Mouse (Mus musculus) spleen, adult 2 months (tissue): ENCODE measurements at regions not wholly inside any gene's neighbourhood (a gene's known extent, or its start where the extent isn't known, plus 50 kb on each side); places are given as distances from the start of the nearest gene placed in this dataset.

Experiments used
- DNase-seq, 2 experiments: peaks; one replicate each; pipeline versions ENCODE4 v3.0.0 to v3.0.0-alpha.2; 2012 to 2021; ENCODE audit warnings: low spot score in 2 of 2, low read depth in 1 of 2
- H3K27ac ChIP-seq: fragments of 200-500 bp; 2 replicates; pipeline ENCODE4 v1.5.1; 2012; ENCODE audit warnings: low read length, inconsistent platforms; ENCODE audit not compliant: insufficient read depth
- H3K27me3 ChIP-seq: fragments of 200-500 bp; 2 replicates; pipeline ENCODE4 v1.6.1; 2012; ENCODE audit warnings: mild to moderate bottlenecking, moderate library complexity, low read length, inconsistent platforms; ENCODE audit not compliant: control insufficient read depth, insufficient read depth
- H3K36me3 ChIP-seq: fragments of 200-500 bp; 2 replicates; pipeline ENCODE4 v1.6.1; 2012; ENCODE audit warnings: mild to moderate bottlenecking, low read length, inconsistent platforms; ENCODE audit not compliant: control insufficient read depth, insufficient read depth
- H3K4me1 ChIP-seq: fragments of 200-500 bp; 2 replicates; pipeline ENCODE4 v1.6.1; 2011; ENCODE audit warnings: inconsistent platforms; ENCODE audit not compliant: control insufficient read depth, insufficient read depth, insufficient read length
- H3K4me3 ChIP-seq: fragments of 200-500 bp; 2 replicates; pipeline ENCODE4 v1.5.1; 2011; ENCODE audit warnings: mild to moderate bottlenecking, inconsistent platforms; ENCODE audit not compliant: insufficient read depth, insufficient read length; ENCODE audit errors: extremely low read depth
- CTCF ChIP-seq: fragments of 200-500 bp; IDR thresholded peaks from 2 replicates; pipeline ENCODE4 v1.5.1; 2011; ENCODE audit warnings: mild to moderate bottlenecking, inconsistent platforms; ENCODE audit not compliant: insufficient read depth, insufficient read length, insufficient replicate concordance; ENCODE audit errors: extremely low read depth
- POLR2A ChIP-seq: fragments of 200-500 bp; IDR thresholded peaks from 2 replicates; pipeline ENCODE4 v1.6.1; 2011; ENCODE audit warnings: low read depth, low read length, inconsistent platforms
- WGBS: fragments of 180-500 bp; shearing (Covaris S2); methylation state at CpG from one replicate; pipeline ENCODE4 v1.1.7; 2018; 5-methylcytosine and 5-hydroxymethylcytosine counted together

DNA sequence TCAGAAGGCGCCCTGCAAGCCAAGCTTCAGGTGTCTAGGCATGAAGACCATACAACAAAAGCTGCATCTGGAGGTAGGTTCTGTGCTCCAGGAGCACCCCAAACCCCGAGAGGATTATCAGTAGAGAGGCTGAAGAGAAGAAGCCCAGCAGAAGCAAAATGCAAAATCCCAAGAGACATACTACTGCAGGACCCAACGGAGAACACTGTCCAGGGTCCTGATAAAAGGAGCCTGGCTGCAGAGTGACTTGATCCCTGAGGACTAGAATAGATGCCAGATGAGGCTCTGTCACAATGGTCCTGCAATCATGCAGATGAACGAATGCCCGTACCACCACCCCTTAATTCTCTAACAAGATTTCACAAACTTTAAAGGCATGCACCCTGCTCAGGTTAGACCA lies 455.0 kb upstream of the Kdm8 start:
- TF ChIP-seq POLR2A (no peak), CTCF (no peak)
- H3K27ac ChIP-seq, result no peak overlapping the region
- WGBS, result 69% methylated on average over 5 of the region's 5 CpGs
- no peak for DNase-seq
- H3K36me3 ChIP-seq, result no peaks in the 10 kb centered on the region
- no peaks in the 10 kb centered on the region for H3K4me1 ChIP-seq
- no peak overlapping the region for H3K4me3 ChIP-seq
- H3K27me3 ChIP-seq, result no peaks in the 10 kb centered on the region

DNA sequence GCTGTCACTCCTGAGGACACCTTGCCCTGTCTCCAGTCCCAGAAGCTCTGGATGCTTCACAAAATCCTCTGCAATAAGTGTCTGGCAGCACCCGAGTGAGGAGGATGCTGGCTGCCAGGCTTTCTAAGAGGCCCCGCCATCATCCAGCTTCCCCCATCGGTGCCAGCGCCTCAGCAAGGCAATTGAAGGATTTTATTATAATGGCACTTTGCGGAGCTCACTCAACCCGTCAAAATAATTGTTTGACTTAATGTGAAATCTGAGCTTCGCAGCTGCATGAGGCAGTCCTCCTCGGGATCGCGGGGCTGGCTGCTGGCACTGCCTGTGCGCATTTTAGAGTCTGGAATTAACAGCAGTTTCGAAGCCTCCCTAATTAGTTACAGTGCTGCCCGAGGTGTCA lies 453.8 kb upstream of the Kdm8 start:
- Histone ChIP-seq H3K4me3 (no peak overlapping the region), H3K4me1 (no peaks in the 10 kb centered on the region), H3K27ac (no peak overlapping the region), H3K36me3 (no peaks in the 10 kb centered on the region), H3K27me3 (no peaks in the 10 kb centered on the region)
- no peak for DNase-seq
- WGBS, result 67% methylated on average over 13 of the region's 13 CpGs
- TF ChIP-seq POLR2A, result no peak

DNA sequence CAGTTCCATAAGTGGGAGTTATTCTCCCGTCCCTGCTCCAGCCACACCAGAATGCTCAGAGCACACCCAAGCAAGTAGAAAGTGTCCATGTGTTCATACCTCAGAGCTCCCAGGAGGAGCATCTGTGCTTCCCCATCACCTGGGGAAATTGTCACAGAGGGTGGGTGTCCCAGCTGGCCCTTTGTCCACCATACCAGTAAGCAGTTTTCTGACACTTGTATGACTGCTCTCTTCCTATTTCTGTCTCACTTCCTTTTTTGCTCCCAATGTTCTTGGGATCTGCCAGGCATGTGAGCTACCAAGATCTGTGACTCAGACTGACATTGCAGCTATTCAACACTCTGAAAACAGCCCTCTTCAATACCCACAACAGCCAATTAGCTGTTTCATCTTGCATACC lies 447.9 kb upstream of the Kdm8 start:
- WGBS, result 89% methylated on average over 1 of the region's 1 CpGs
- no peak overlapping the region for H3K27ac ChIP-seq
- H3K27me3 ChIP-seq, result no peaks in the 10 kb centered on the region
- TF ChIP-seq POLR2A (no peak), CTCF (no peak)
- no peak for DNase-seq
- no peaks in the 10 kb centered on the region for H3K36me3 ChIP-seq
- no peaks in the 10 kb centered on the region for H3K4me1 ChIP-seq
- H3K4me3 ChIP-seq, result no peak overlapping the region

DNA sequence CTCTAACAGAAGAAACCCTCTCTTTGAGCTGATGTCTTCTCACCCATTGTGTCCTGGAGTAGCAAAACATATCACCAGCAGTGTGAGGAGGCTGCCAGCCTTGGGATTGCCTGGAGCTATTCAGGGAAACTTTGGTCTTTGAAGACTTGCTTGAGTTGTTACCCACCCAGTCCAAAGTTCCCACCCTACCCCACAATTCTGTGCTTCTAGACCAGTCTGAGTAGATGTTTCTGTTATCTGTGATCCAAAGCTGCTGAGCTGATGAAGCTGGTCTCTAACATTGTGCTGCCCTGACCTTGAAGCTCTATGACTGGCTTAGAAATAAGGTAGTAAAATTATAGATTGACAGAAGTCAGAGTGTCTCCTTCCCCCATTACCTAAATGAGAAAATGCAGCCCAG lies 443.8 kb upstream of the Kdm8 start:
- Histone ChIP-seq H3K27ac (no peak overlapping the region), H3K4me1 (no peaks in the 10 kb centered on the region), H3K36me3 (no peaks in the 10 kb centered on the region), H3K4me3 (no peak overlapping the region), H3K27me3 (no peaks in the 10 kb centered on the region)
- no peak for DNase-seq
- TF ChIP-seq POLR2A, result no peak
- no peak for TF ChIP-seq CTCF

DNA sequence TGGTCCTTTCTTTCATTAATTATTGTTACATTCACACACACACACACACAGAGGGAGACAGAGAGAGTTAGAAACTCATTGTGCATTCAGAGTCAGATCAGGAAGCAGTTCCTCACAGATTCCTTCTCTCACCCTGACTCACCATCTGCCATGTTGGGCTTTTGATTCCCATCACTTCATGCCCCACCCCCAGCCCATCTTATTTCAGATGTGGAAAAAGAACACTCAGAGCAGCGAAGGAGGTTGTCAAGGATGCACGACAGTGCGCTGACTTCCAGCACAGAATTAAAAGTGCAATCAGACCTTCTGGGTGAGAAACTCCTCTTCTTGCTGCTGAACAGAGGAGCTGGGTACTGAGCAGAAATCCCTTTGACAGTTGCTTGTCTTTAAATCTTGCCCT lies 438.8 kb upstream of the Kdm8 start:
- 87% methylated on average over 3 of the region's 3 CpGs for WGBS
- Histone ChIP-seq H3K36me3 (no peaks in the 10 kb centered on the region), H3K4me3 (no peak overlapping the region), H3K4me1 (no peaks in the 10 kb centered on the region), H3K27me3 (no peaks in the 10 kb centered on the region), H3K27ac (no peak overlapping the region)
- TF ChIP-seq POLR2A, result no peak
- TF ChIP-seq CTCF, result no peak
- DNase-seq, result no peak

DNA sequence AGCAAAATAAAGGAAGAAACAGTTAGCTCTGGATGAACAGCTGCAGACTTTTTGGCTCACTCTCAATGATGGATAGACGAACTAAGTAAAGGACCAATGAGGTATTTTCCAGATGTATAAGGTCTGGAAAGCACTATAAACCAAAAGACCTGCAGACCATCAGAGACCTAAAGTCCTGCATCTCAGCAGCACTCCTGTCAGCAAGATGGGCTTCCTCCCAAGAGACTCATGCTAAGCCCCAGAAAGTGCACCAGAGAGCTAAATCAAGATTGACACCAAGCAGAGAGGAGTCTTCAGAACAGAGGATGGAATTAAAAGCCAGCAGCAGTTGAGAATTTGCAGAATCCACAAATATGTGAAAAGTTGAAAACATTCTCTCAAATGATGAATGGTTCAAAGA lies 425.2 kb upstream of the Kdm8 start:
- no peaks in the 10 kb centered on the region for H3K36me3 ChIP-seq
- no peak overlapping the region for H3K4me3 ChIP-seq
- WGBS, result 85% methylated on average over 1 of the region's 1 CpGs
- no peak for DNase-seq
- H3K27ac ChIP-seq, result no peak overlapping the region
- no peaks in the 10 kb centered on the region for H3K4me1 ChIP-seq
- no peaks in the 10 kb centered on the region for H3K27me3 ChIP-seq
- TF ChIP-seq POLR2A (no peak), CTCF (no peak)

DNA sequence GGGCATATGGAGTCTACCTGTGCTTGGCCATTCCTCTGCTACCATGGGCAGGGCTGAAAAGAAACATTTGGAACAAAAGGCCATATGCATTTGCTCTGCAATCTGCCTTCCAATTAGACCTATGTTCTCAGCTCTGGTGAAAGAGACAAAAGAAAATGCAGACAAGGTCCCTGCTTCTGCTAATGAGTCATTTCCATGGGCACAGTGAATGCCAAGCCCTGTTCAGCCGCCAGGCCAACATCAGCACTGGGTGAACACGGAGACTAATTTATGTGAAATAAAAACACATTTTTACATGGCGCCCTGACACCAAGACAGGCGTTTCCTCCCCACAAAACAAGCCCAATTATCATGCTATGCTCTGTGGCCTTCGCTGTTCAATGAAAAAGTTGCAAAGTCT lies 419.5 kb upstream of the Kdm8 start:
- no peak for DNase-seq

More for the DNA sequence above, 419.5 kb upstream of the Kdm8 start:
- no peaks in the 10 kb centered on the region for H3K4me1 ChIP-seq
- H3K27me3 ChIP-seq, result no peaks in the 10 kb centered on the region
- no peak overlapping the region for H3K4me3 ChIP-seq
- 80% methylated on average over 5 of the region's 5 CpGs for WGBS
- no peak overlapping the region for H3K27ac ChIP-seq
- no peaks in the 10 kb centered on the region for H3K36me3 ChIP-seq
- TF ChIP-seq CTCF (no peak), POLR2A (no peak)
